Mouse (Mus musculus) cerebellum, adult (tissue): ENCODE data around the gene Rab33b.
"Not testable (repeated sequence)": the region's sequence is repeated elsewhere in the genome, so short reads cannot be mapped to it uniquely, and the experiment has no call there.

Experiments
- ATAC-seq: cut with Nextera tagmentation; 2 replicates; pipeline ENCODE4 v1.9.2; 2017; ENCODE audit warnings: mild to moderate bottlenecking, moderate library complexity, mixed read lengths; ENCODE audit not compliant: insufficient number of reproducible peaks, low FRiP score, low TSS enrichment

Rab33b gene

DNA sequence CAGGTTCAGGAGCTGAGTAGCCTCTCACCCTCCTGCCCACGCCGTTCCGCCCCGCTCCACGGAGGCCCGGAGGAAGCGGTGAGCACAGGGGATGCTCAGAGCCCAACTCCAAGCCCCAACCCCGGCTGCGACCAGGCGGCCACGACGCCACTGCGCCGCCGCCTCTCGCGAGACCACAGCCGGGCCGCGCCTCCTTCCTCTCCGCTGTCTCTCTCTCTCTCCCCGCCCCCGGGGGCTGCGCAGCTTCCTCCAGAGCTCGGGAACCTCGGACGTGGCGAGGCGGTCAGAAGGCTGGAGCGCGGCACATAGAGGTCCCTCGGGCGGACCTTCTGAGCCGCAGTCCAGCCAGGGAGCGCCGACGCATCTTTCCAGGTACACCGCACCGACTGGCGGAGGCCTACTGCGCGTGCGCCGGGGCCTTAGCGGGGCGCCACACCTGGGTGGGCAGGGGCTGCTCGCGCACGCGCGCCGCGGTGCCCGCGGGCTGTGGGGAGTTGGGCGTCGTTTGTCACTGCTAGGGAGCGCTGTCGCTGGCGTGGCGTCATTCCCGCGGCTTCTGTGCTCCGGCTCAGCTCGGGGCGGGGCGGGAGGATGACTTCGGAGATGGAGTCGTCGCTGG, at the start of gene Rab33b:
TSS of gene Rab33b (plus strand) at position 180 of the 619 bp plus-strand sequence.
- peak; percentile 97 for ATAC-seq

DNA sequence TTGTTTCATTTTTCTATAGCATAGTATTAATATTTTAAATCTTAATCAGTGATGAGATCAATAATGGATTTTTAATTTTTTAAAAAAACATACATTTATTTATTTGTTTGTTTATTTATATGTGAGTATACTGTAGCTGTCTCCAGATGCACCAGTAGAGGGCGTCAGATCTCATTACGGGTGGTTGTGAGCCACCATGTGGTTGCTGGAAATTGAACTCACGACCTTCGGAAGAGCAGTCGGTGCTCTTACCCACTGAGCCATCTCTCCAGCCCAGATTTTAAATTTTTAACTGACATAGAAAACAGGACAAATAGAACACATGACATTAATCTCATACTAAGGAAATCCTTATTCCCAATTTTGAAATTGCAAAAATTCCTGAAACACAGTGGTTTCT, 49.4 kb upstream of the Rab33b start:
- ATAC-seq, result not testable (repeated sequence)

DNA sequence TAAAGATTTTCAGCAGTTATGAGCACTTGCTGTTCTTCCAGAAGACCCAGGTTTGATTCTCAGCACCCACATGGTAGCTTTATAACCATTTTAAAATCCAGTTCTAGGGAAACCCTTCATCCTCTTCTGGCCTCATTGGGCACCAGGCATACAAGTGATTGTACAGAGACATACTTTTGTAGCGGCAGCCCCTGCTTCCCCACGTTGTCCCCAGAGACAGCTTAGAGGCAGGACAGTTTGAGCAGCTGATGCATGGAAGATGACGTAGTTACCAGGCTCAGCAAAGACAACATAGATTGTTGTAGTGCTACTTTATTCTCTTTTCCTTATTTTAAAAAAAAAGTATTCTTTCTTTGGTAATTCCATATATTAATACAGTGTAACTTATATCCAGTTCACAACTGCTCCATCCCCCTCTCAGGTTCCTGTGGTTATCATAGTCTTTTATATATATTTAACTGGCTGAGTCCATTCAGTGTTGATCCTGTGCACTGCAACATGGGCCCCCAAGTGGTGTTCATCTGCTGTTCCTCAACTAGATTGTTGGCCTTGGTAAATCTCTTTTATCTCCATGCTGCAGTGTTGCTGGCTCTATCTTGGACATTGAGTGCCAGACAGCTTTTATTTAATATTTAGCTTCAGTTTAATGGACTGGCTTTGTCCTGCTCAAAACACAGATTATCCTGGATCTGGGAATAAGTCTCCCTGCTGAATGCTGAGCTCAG, 48.7 kb upstream of the Rab33b start:
- ATAC-seq, result no peak

DNA sequence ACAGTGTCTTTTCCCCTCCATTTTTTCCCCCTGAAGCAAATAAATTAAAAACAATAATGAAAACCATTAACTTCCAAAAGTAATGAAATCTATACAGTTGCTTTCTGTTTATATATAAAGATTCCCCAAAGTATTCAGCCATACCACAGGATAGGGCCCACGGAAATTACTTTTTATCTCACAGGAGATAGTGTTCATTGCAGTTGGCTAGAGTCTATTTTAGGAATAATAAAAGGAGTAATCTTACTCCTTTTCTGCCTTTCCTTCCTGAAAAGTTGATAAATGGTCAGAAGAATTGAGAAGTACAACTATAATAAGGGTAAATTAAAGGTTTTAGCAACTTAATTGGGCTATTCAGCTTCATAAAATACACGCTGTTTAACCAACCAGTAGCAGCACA, 15.2 kb upstream of the Rab33b start:
- ATAC-seq, result no peak

DNA sequence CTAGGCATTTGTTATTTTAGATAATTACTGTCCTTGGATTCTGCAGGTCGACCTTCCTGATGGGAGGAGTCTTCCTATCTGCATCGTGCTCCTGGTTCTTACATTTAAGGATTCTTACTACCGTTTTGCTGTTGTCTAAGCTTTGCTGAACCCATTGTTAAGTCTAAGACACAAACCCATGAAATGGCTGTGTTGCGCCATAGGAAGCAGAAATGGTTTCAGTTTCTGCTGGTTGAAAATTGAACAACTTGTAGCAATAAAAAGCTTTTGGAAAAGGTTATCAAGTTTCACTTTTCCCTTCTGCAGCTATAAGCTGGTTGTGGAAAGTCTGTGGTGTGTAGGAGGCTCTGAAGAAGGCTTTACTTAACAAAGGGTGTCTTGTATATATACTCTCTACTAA, 8.0 kb upstream of the Rab33b start:
- no peak for ATAC-seq

DNA sequence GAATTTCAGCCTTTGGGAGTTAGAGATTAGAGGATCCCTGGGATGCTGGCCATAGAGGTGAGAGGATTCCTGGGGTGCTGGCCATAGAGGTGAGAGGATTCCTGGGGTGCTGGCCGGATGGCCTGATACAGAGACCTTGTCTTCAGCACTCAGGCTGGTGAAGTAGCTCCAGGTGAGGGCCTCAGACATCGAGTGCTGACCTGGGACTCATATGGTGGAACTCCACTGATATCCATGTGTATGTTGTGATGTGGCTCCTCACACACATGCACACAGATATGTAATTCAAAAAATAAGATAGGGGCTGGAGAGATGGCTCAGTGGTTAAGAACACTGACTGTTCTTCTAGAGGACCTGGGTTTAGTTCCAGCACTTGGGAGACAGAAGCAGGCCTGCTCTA, 3.8 kb upstream of the Rab33b start:
- no peak for ATAC-seq

DNA sequence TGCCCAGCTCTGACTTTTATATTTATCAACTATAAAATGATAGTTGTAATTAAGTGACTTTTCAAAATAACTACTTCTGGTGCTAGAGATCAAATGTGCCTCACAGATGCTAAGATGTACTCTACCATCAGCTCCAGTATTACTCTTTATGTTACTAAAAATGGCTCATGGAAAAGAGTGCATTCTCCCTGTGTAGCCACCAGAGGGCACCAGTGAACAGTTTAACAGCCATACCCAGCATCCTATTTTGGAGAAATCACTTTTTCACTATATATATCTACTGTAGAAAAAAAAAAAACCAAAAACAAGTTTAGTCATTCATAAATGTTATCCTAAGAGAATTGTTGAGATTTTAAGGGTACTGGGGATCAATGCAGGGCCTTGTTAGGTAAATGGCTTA, 2.7 kb upstream of the Rab33b start:
- no peak for ATAC-seq

DNA sequence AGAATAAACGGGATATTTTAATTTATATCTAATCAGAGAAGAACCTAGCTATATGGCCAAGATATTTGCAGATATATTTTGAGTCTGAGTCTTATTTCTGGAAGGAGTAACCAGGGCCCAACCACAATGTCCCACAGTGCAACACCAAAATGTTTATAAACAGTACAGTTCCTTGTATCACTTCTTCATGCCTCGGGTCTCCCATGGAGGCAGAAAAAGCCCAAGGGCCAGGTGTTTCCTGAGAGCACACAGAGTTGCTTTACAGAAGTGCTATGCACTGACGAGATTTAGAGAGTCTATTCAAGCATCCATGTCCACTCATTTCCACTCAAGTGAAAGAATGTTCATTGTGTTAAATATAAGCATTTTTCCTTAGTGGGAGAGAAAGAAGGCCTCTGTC, 1.8 kb upstream of the Rab33b start:
- no peak for ATAC-seq

DNA sequence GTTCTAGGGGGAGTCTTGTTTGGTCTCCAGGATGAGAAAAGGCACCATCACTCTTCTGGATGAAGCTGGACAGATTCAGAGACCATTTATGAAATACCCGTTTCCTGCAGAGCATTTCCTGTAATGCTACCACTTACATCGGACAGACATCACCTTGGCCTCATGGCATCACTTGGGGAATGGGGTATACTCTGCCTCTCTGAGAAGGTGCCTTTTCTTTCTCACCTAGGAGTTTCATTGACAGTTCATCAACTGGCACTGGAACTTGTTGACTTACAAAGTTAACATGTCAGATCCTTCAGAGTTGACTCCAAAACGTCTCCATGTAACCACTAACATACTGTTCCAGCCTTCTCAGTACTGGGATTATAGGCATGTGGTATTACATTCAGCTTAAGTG, 939 bp upstream of the Rab33b start:
- no peak for ATAC-seq

DNA sequence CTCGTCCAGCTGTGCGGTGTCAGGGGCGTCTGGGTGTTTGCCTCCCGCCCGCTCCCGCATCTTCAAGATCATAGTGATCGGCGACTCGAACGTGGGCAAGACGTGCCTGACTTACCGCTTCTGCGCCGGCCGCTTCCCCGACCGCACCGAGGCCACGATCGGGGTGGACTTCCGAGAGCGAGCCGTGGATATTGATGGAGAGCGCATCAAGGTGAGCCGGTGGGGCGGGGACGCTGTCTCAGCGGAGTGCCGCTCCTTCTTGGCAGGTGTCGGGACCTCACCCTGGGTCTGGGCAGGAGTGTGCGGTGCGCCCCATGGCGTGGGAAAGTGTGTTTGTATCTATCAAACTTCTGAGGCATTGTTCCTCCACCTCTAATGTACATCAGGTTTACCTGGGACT, 650 bp downstream of the Rab33b start:
- peak; percentile 34; the same call in 1 of the 2 replicates for ATAC-seq

DNA sequence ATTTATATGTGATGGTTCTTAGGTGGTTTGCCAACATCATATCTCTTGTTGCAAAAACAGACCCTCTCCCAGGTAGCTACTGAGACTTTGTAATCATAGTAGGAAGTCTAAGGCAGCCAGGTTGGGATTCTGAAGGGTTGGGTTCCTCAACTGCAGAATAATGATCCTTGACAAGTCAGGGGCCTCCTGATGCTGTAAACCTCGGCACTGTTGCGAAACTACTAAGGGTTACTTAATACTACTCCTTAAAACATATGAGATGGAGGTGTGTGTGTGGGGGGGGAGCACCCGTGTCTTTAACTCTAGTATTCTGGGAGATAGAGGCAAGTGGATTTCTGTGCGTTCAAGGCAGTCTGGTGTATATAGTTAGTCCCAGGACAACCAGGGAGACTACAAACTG, 1.6 kb downstream of the Rab33b start:
- no peak for ATAC-seq

DNA sequence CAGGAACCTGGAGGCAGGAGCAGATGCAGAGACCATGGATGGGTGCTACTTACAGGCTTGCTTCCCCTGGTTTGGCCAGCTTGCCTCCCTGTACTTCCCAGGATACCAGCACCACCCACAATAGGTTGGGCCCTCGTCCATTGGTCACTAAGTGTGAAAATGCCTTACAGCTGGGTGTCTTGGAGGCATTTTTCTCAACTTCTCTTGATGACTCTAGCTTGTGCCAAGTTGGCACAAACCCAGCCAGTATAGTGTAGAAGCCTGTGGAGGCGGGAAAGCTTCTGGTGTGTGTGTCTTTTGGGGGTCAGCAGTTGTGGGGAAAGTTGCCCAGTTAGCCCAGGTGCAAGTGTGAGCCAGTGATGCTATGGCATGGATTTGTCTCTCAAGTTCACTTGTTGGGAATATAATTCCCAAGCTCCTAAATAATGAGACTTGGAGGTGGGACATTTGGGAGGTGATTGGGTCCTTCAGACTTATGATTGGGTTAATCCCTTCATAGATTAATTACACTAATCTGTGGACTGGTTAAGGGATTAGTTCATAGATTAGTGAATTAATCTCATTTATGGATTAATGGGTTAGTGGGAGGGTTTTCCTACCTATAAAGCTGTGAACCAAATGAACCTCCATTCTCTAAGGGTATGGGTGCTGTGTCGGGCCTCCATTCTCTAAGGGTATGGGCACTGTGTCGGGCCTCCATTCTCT, 2.9 kb downstream of the Rab33b start:
- no peak for ATAC-seq

DNA sequence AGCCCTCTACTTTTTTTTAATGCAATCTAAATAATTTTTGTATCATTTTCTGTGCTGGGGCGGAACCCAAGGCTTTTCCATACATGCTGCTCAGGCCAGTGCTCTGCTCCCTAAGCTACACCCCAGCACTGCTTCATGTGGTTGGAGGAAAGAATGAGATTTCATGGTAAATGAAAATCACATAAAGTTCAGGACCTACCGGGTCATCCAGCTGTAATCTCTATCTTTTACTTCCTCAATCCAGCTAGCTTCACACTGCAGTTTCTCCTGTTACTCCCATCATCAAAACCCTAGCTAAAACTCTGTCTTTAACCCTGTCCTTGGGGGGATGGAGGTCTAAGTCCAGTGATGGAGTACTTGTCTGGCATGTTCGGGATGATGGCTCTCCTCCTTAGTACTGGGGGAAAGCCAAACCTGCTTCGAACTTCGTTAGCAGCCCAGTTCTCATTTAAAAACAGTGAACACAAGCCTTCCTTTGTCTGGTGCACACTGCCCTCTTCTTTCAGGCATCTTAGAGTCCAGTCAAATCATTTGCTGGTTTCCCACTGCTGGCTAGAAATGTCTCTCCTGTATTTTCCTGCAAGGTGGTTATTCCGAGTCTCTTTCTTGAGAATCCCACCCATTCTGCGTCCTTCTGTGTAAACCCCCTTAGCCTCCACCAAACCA, 6.5 kb downstream of the Rab33b start:
- ATAC-seq, result no peak

DNA sequence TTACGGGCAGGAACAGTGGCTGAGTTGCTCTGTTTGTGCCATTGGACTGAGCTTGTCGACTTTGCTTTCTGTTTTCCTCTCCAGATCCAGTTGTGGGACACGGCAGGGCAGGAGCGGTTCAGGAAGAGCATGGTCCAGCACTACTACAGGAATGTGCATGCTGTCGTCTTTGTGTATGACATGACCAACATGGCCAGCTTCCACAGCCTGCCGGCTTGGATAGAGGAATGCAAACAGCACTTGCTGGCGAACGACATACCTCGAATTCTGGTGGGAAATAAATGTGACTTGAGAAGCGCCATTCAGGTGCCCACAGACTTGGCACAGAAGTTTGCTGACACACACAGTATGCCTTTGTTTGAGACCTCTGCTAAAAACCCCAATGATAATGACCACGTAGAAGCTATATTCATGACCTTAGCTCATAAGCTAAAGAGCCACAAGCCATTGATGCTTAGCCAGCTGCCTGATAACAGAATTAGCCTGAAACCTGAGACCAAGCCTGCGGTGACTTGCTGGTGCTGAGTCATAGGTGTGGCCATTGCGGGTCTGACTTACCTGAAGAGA, 9.6 kb downstream of the Rab33b start:
- no peak for ATAC-seq

DNA sequence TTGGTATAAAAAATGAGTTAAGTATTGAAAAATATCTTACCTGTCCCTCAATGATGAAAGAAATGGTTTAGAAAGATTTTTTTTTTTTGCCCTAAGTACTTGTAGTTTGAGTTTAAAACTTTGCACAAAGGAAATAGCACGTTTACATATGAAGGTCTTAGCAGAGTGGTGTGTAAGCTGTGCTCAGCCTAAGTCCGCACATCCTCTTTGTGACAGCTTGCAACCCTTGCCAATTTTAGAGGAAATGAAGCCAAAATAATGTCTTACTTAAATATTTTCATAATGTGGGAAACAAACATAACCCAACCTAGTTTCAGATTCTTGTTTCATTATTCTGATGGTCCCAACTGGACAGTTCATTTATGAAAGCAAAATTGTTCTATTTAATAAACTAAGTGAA, 10.7 kb downstream of the Rab33b start:
- no peak for ATAC-seq

DNA sequence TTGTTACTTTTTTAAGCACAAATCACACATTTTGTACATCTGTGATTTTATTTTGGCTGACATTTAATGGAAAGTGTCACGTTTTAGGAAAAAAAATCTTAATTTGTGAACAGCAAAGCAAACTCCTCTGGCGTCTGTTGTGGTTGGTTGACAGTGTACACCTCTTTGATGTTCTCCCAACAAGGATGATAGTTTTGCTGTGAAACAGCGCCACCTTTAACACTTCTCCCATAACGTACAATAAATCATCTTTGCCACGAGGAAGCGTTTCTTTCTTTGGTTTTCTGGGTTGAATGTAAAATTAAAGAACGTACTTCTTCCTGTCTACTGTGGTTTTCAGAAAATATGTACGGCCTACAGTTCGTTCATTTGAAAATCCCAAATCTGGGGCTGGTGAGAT, 11.9 kb downstream of the Rab33b start:
- ATAC-seq, result no peak

DNA sequence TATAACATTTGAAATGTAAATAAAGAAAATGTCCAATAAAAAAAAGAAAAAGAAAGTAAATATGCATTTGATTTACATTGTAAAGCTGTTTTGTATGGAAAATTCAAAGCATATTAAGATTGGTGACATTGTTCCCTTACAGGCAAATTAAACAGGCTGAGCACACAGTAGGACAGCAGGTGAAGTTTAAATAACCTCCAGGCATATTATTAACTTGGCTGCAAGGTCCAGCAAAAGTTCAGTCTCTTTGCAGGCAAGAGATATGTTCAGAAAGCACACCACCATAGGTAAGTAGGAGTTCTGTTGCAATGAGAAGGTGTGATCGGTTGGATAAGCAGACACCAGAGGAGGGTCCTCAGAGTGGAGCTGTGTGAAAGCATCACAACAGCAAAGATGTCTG, 14.3 kb downstream of the Rab33b start:
- ATAC-seq, result no peak

DNA sequence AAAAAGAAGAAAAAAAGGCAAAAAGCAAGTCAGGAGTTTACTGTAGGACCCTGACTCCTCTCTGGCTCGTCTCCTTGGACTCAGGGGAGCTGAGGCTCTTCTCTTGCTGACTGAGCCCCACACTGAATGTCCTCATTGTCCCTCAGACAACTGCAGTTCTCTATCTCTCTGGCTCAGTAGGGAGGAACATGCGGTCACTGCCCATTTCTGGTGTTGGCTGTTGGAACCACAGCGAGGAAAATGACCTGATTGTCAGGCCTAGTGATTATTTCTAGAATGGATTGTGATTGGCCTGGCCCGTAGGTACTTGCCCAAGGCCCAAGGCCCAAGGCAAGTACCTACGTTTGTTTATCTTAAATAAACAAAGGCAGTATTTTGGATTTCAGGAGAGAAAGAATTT, 14.9 kb downstream of the Rab33b start:
- no peak for ATAC-seq

DNA sequence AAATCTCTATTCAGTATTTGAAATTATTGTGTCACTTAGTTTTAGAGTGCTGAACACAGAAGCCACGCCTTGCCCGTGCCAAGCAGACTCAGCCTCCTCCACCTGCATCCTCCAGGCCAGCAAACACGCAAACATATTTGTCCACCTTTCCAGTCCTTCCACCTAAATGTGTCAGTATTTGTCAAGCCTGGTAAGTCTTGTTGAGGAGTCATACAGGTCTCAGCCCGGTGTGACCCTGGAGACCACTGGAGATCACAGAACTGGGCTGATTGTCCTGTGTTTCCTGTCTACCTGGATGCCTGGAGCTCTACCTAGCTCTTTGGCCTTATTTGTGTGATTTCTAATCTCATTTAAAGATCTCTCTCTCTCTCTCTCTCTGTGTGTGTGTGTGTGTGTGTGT, 16.2 kb downstream of the Rab33b start:
- no peak for ATAC-seq

DNA sequence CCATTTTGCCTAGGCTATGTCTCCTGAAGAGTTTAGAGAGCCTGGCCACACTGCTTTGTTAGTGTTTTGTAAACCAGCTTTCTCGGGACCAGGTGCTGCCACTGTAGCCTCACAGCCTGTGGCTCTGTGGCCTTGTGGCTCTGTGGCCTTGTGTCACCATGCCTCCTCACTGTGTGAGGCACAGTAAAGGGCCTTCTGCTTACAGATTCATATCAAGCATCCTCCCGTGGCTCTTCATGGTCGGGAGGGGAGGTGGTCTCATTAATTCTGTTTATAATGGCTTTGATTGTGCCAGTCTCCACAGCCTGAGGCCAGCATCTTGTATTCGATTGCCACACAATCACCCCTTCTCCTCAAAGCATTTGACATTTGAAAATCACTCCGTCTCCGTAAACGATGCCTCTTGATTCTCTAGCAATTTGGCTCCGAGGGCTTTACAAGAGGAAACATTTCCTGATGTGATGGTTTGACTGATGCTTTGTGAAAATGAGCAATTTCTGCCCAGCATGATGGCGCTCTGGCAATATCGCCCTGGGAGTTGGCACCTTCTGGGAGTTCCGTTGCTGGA, 20.7 kb downstream of the Rab33b start:
- no peak for ATAC-seq

DNA sequence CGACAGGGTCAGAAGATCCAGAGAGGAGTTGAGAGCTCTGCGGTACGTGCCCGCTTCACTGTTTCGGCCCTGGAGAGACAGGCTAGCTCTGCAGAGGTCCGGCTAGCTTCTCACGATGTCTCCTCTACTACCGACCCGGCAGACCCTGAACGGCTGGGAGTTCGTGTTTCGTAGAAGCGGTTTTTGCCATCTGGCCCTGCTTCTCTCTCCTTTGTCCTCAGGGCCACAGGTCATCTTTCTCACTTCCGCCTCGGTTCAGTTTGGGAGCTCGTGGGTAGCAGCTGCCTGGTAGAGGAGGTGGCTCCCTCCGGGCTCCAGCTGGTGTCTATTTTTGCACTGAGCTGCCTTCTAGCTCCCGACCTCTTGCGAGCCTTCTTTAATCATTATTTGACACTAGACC, 21.7 kb downstream of the Rab33b start:
- no peak for ATAC-seq
